Mouse (Mus musculus): ENCODE data around the gene Arhgap45. TPM values are rescaled to one million over a fixed set of nuclear protein-coding genes. Genes with fewer than 3 reads are reported as not detected.
A peak's percentile ranks its signal among the peaks of the same experiment; 100 is the strongest.

The Arhgap45 gene
- total RNA-seq, 2 experiments from 2014 or later, result 69.0 to 121 TPM

DNA sequence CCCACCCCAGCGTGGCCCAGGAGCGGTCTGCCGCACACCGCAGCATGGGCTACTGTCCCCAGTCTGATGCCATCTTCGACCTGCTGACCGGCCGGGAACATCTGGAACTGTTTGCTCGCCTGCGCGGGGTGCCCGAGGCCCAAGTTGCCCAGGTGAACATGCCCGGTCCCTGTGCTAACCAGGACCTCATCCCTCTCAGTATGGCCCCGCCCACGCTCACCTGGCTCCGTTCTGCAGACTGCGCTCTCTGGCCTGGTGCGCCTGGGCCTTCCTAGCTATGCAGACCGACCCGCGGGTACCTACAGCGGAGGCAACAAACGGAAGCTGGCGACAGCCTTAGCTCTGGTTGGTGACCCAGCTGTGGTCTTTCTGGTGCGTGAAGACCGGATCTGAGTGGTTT, 2.8 kb upstream of the Arhgap45 start:
- ATAC-seq (replicated peaks; ENCODE audit: poor library complexity), result no peak

DNA sequence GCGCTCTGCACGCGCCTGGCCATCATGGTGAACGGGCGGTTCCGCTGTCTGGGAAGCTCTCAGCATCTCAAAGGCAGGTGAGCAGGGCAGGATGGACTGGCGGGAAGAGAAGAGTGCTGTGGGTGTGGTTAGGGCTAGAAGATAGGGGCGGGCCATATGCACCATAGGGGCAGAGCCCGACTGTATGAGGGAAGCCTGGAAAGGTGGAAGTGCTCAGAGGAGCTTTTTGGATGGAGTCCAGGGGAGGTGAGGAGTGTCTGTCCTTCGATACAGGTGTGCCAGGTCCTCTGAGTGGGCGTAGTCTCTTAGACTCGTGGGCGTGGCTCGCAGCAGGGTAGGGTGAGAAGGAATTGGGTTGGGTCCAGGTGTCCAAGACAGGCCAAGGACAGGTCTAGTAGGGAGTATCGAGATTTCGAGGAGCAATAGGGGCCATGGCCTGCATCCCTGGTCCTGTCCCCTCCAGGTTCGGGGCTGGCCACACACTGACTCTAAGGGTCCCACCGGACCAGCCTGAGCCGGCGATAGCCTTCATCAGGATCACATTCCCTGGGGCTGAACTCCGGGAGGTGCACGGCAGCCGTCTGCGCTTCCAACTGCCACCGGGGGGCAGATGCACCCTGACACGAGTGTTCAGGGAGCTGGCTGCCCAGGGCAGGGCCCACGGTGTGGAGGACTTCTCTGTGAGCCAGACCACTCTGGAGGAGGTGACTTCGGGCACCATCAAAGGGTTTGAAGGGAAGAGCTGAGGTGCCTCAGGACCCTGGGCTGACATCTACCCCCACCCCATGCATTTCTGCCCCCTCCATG, 1.8 kb upstream of the Arhgap45 start:
- no peak for ATAC-seq (replicated peaks; ENCODE audit: poor library complexity)

DNA sequence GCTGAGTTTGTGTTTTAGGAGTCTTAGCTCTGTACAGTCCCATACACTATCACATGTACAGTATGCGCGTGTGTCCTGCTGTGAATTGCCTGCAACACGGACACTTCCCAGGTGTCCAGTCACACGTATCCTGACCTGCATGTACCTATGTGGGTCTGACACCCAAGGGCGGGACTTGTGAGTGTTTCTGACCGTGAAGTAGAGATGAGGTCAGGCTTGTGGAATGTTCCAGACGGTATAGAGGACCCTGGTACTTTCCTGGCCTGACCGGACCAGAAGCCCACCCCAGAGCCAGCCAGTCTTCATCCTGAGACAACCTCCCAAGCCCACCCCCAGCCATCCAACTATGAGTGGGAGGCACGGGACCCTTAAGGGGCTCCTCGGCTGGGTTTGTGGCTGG, 870 bp upstream of the Arhgap45 start:
- ATAC-seq (replicated peaks; ENCODE audit: poor library complexity), result no peak

DNA sequence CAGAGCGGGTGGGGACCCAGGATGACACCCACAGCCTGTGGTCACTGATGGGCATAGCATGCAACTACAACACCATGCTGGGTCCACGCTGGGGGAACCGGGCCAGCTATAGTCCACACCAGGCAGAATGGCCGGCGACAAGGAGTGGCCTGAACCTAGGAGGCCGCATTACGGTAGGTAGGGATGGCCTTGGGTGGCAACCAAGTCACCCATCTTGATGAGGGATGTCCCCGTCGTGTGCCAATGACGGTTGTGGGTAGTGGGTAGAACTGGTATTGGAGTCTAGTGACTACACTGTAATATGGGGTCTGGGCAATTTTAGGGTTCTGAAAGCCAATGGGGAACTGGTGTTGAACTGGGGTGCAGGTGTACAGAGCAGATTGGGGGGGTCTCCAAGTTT, 478 bp downstream of the Arhgap45 start:
- peak; percentile 26 for ATAC-seq (replicated peaks; ENCODE audit: poor library complexity)

GRCm38 (mm10) chr10:80017361-80017760, 908 bp downstream of the Arhgap45 start:
- peak; percentile 59 for ATAC-seq (replicated peaks; ENCODE audit: poor library complexity)

DNA sequence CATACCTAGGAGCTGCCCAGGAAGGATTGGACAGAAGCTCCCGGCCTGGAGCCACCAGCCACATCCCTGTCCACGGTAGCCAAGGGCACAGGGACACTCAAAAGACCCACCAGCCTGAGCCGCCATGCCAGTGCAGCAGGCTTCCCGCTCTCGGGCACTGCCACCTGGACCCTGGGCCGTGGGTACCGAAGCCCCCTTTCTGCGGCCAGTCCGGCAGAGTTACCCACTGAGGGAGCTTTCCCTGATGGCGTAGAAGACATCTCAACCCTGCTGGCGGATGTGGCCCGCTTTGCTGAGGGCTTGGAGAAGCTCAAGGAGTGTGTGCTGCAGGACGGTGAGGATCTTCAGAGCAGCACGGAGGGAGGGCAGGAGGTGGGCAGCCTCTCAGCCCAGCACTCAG, 1.3 kb downstream of the Arhgap45 start:
- no peak for ATAC-seq (replicated peaks; ENCODE audit: poor library complexity)

- 0 out of 2 replicates have a peak, but pooled peaks have one; percentile 7 for ATAC-seq (replicated peaks; ENCODE audit: poor library complexity)
Measured at GRCm38 (mm10) chr10:80018739-80019297, 2.4 kb downstream of the Arhgap45 start.

GRCm38 (mm10) chr10:80019471-80020131, 3.1 kb downstream of the Arhgap45 start:
- no peak for ATAC-seq (replicated peaks; ENCODE audit: poor library complexity)

DNA sequence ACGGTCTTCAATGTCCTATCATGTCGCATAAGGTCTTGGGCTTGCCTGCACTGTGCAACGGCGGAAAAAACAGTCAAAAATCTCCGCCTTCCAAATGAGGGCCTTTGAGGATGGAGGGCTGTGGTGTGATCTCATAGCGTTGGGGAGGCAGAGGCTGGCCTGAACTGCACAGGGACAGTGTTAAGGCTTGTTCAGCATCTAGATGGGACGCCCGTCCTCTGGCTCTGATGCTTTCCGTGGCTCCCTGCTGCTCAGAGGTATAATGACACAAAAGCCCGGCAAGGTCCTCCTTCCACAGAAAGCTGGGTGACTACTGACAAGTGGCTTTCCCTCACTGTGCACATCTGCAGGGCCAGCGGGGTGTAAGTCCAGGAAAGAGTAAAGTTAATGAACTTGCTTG, 3.7 kb downstream of the Arhgap45 start:
- ATAC-seq (replicated peaks; ENCODE audit: poor library complexity), result no peak

GRCm38 (mm10) chr10:80020603-80021319, 4.3 kb downstream of the Arhgap45 start:
- ATAC-seq (replicated peaks; ENCODE audit: poor library complexity), result no peak

DNA sequence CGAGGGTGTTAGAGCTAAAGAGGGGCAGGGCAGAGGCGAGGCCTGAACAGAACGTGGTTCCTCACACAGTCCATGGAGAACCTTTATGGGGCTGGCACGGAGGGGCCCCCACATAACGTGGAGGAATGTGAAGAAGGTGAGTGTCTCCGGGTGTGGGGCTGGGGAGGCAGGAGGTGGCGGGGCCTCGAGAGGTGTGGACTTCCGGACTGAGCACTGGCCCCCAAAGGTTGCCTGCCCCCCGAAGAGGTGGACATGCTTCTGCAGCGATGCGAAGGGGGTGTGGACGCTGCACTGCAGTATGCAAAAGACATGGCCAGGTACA, 4.8 kb downstream of the Arhgap45 start:
- ATAC-seq (replicated peaks; ENCODE audit: poor library complexity), result no peak

DNA sequence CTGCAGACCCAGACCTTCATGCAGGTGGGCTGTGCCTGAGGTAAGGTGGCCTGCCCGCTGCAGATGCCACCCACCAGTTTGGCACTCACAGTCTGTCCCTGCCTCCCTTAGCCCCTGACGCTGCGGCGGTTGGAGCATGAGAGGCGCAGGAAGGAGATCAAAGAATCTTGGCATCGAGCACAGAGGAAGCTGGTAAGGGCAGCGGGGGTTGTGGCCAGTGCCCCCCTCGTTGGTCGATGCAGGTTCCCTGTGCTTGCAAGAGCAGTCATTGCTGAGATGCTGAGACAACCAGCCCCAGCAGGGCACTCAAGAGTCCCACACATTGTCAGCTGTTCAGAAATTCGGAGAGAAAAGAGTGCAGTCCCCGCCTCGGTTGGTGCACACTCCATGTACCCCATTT, 5.7 kb downstream of the Arhgap45 start:
- ATAC-seq (replicated peaks; ENCODE audit: poor library complexity), result no peak

DNA sequence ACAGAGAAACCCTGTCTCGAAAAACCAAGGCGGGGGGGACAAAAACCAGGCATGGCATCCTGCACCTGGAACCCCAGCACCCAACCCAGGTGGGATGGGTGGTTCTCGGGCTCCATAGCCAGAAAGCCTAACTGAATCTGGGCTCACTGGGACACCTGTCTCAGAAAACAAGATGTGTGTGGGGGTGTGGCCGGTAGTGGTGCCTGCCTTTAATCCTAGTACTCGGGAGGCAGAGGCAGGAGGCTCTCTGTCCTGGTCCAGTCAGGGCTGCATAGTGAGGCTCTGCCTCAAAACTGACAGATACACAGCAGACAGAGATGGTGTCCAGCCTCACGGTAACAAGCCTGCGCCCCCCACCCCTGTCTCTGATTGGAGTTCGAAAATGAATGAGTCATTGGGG, 6.4 kb downstream of the Arhgap45 start:
- no peak for ATAC-seq (replicated peaks; ENCODE audit: poor library complexity)

DNA sequence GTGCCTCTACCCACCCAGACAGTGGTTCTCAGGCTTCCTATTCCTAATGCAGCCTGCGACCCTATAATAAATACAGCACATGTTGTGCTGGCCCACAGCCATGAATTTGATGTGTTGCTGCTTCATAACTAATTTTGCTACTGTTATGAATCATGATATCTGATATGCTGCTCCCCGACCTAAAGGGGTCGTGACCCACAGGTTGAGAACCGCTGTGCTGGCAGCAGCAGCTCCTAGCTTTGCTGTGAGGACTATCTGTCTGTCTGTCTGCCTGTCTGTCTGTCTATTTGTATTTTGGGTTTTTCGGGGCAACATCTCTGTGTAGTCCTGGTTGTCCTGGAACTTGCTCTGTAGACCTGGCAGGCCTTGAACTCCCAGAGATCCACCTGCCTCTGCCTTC, 7.3 kb downstream of the Arhgap45 start:
- ATAC-seq (replicated peaks; ENCODE audit: poor library complexity), result no peak

GRCm38 (mm10) chr10:80024229-80025043, 8.0 kb downstream of the Arhgap45 start:
- ATAC-seq (replicated peaks; ENCODE audit: poor library complexity), result peak; percentile 44

GRCm38 (mm10) chr10:80025044-80025347, 8.5 kb downstream of the Arhgap45 start:
- ATAC-seq (replicated peaks; ENCODE audit: poor library complexity), result no peak

GRCm38 (mm10) chr10:80025463-80025862, 9.0 kb downstream of the Arhgap45 start:
- no peak for ATAC-seq (replicated peaks; ENCODE audit: poor library complexity)

DNA sequence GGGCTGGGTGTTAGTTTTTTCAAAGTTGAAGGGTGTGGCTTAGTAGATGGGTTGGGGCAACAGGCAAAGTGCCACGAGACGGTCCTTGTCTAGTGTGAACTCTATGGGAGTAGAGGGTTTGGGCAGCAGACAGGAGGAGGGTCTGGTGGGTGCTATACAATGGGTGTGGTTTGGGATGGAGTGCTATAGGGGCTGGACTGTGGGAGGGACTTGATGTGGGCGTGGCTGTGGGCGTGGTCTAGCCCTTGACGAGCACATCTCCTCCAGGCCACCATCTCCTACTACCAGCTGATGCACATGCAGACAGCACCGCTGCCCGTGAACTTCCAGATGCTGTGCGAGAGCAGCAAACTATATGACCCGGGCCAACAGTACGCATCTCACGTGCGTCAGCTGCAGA, 9.4 kb downstream of the Arhgap45 start:
- ATAC-seq (replicated peaks; ENCODE audit: poor library complexity), result peak; percentile 57

- ATAC-seq (replicated peaks; ENCODE audit: poor library complexity), result peak; percentile 40; the same call in 1 of the 2 replicates
Measured at GRCm38 (mm10) chr10:80027681-80028520, 11.4 kb downstream of the Arhgap45 start.

GRCm38 (mm10) chr10:80028521-80028846, 12.0 kb downstream of the Arhgap45 start:
- ATAC-seq (replicated peaks; ENCODE audit: poor library complexity), result no peak
